Mouse (Mus musculus): ENCODE data around the gene Pdia6. TPM values are rescaled to one million over a fixed set of nuclear protein-coding genes. Genes with fewer than 3 reads are reported as not detected.

Gene Pdia6
- polyA plus RNA-seq, 2 experiments: 435 to 584 TPM

DNA sequence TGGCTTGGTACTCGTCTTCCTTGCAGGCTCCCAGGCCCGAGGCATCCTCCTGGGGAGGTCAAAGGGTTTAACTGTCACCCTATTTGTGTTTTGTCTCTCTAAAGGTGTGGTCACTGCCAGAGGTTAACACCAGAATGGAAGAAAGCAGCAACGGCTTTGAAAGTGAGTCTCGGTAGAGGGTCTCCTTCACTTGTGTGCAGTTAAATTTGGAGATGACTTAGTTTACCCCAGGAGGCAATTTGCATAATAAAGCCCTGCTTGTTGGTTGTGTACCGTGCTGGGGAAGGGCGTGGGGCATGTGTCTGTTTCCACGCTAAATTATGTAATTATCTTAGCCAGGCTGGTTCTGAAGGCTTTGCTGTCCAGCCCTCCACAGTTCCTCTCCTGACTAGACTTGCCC, 7.5 kb downstream of the Pdia6 start:
- Histone ChIP-seq H3K9me3 (ENCODE audit: control insufficient read depth, low read length) (no peaks in the 10 kb centered on the region), H3K4me3 (replicated peaks; ENCODE audit: low read length) (no peak overlapping the region), H3K9ac (ENCODE audit: low read depth, low read length, severe bottlenecking) (no peak overlapping the region), H3K36me3 (ENCODE audit: control insufficient read depth, insufficient read depth, low read length) (peaks cover 96% of the 10 kb centered on the region), H3K27ac (replicated peaks; ENCODE audit: low read depth, low read length) (no peak overlapping the region), H3K4me1 (ENCODE audit: control insufficient read depth, insufficient read depth, low read length) (peaks cover 14% of the 10 kb centered on the region), H3K27me3 (ENCODE audit: control insufficient read depth, insufficient read depth, low read length) (no peaks in the 10 kb centered on the region), H3K4me2 (replicated peaks; ENCODE audit: low read depth, low read length, severe bottlenecking) (no peak overlapping the region)
- ATAC-seq (ENCODE audit: low FRiP score, low read depth) (no peak), DNase-seq (ENCODE audit: low spot score) (no peak)
- WGBS: 78% methylated on average over 7 of the region's 7 CpGs
- TF ChIP-seq POLR2A (IDR thresholded peaks at IDR 0.05; ENCODE audit: borderline replicate concordance, extremely low read depth, insufficient read depth, insufficient read length): no peak

DNA sequence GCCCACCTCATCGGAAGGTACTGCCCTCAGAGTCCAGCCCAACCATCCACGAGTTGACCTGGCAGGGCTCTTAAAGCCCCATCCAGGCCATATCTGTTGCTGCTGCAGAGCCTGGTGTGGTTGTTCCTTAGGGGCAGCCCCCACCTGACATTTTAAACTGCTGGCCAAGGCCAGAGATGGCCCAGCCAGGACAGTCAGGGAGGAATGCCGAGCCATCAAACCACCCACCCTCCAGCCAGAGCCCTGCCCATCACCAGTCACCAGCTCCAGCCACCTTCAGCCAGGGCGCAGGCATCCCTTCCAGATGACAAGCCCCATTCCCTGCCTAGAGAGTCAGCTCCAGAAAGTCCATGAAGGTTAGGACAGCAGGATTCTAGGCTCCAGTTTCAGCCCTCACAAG, 22.2 kb downstream of the Pdia6 start:
- 72% methylated on average over 3 of the region's 4 CpGs for WGBS
- 0 out of 2 replicates have a peak, but pooled peaks cover 2% of the 10 kb centered on the region for H3K4me1 ChIP-seq (ENCODE audit: control insufficient read depth, insufficient read depth, low read length)
- TF ChIP-seq POLR2A (IDR thresholded peaks at IDR 0.05; ENCODE audit: borderline replicate concordance, extremely low read depth, insufficient read depth, insufficient read length): no peak
- ATAC-seq (ENCODE audit: low FRiP score, low read depth): no peak
- H3K9me3 ChIP-seq (ENCODE audit: control insufficient read depth, low read length): no peaks in the 10 kb centered on the region
- H3K27ac ChIP-seq (replicated peaks; ENCODE audit: low read depth, low read length): no peak overlapping the region
- DNase-seq (ENCODE audit: low spot score): no peak
- H3K4me3 ChIP-seq (replicated peaks; ENCODE audit: low read length): no peak overlapping the region
- no peaks in the 10 kb centered on the region for H3K27me3 ChIP-seq (ENCODE audit: control insufficient read depth, insufficient read depth, low read length)
- H3K36me3 ChIP-seq (ENCODE audit: control insufficient read depth, insufficient read depth, low read length): peaks cover 27% of the 10 kb centered on the region
- H3K9ac ChIP-seq (ENCODE audit: low read depth, low read length, severe bottlenecking): no peak overlapping the region
- no peak overlapping the region for H3K4me2 ChIP-seq (replicated peaks; ENCODE audit: low read depth, low read length, severe bottlenecking)

DNA sequence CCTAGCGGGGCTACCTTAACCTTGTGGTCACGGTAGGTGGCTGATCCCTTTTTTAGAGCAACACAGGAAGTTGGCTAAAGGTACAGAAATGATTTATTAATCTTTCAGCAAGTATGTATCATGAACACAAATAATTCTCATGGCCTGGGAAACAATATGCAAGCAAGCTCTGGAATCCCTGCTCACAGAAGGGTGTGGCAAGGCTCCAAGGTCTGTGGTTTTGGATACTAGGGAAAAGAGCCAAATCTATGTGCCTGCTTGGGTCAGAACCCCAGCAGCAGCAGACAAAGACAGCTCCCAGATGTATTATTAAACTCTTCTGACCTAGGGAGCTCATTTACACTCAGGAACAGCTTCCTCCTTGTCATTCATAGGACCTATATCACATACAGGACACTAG, 22.7 kb downstream of the Pdia6 start:
- 52% methylated on average over 2 of the region's 2 CpGs for WGBS
- H3K27me3 ChIP-seq (ENCODE audit: control insufficient read depth, insufficient read depth, low read length): no peaks in the 10 kb centered on the region
- peaks cover 21% of the 10 kb centered on the region for H3K36me3 ChIP-seq (ENCODE audit: control insufficient read depth, insufficient read depth, low read length)
- DNase-seq (ENCODE audit: low spot score) (peak; percentile 14), ATAC-seq (ENCODE audit: low FRiP score, low read depth) (no peak)
- TF ChIP-seq POLR2A (IDR thresholded peaks at IDR 0.05; ENCODE audit: borderline replicate concordance, extremely low read depth, insufficient read depth, insufficient read length): no peak
- no peaks in the 10 kb centered on the region for H3K9me3 ChIP-seq (ENCODE audit: control insufficient read depth, low read length)
- 0 out of 2 replicates have a peak, but pooled peaks cover 2% of the 10 kb centered on the region for H3K4me1 ChIP-seq (ENCODE audit: control insufficient read depth, insufficient read depth, low read length)
- H3K9ac ChIP-seq (ENCODE audit: low read depth, low read length, severe bottlenecking): no peak overlapping the region
- H3K27ac ChIP-seq (replicated peaks; ENCODE audit: low read depth, low read length): no peak overlapping the region
- no peak overlapping the region for H3K4me2 ChIP-seq (replicated peaks; ENCODE audit: low read depth, low read length, severe bottlenecking)
- H3K4me3 ChIP-seq (replicated peaks; ENCODE audit: low read length): no peak overlapping the region

DNA sequence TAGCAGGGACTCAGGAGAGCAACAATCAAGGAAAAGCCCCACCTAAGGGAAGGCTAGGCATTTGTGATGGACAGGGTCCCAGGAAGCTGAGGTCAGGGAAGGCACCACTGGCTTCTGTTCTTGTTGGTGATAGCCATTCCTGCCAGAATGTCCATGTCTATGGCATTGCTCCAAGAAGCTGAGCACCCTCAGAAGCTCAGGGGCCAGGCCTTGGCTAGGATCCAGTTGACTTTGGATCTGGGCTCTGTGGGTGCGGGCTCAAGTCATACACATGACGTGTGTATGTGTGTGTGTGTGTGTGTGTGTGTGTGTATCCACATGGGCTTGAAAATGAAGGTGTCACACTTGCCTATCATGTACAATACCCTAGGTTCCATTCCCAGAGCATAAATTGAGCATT, 23.6 kb downstream of the Pdia6 start:
- Histone ChIP-seq H3K9ac (ENCODE audit: low read depth, low read length, severe bottlenecking) (no peak overlapping the region), H3K4me3 (replicated peaks; ENCODE audit: low read length) (no peak overlapping the region), H3K9me3 (ENCODE audit: control insufficient read depth, low read length) (no peaks in the 10 kb centered on the region), H3K4me2 (replicated peaks; ENCODE audit: low read depth, low read length, severe bottlenecking) (no peak overlapping the region), H3K36me3 (ENCODE audit: control insufficient read depth, insufficient read depth, low read length) (peaks cover 13% of the 10 kb centered on the region), H3K27me3 (ENCODE audit: control insufficient read depth, insufficient read depth, low read length) (no peaks in the 10 kb centered on the region), H3K4me1 (ENCODE audit: control insufficient read depth, insufficient read depth, low read length) (0 out of 2 replicates have a peak, but pooled peaks cover 2% of the 10 kb centered on the region), H3K27ac (replicated peaks; ENCODE audit: low read depth, low read length) (no peak overlapping the region)
- ATAC-seq (ENCODE audit: low FRiP score, low read depth) (no peak), DNase-seq (ENCODE audit: low spot score) (no peak)
- WGBS: 86% methylated on average over 2 of the region's 2 CpGs
- no peak for TF ChIP-seq POLR2A (IDR thresholded peaks at IDR 0.05; ENCODE audit: borderline replicate concordance, extremely low read depth, insufficient read depth, insufficient read length)

DNA sequence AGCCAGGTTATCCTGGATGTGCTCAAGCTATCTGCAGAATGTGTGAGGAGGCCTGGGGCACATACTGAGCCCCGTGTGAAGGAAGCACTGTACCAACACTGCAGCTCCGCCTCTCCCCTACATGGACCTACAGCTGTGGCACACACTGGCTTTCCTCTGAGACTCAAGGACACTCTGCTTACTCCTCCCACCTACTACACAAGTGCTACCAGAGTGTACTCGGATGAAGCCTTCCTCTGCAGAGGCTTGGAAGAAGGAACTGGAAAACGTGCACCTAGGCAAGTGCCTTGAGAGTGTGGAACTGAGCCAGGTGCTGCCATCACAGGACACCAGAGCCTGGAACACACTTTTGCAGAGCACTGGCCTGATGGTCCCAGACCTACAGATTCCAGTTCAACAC, 24.2 kb downstream of the Pdia6 start:
- DNase-seq (ENCODE audit: low spot score) (no peak), ATAC-seq (ENCODE audit: low FRiP score, low read depth) (no peak)
- no peaks in the 10 kb centered on the region for H3K27me3 ChIP-seq (ENCODE audit: control insufficient read depth, insufficient read depth, low read length)
- 59% methylated on average over 4 of the region's 4 CpGs for WGBS
- no peak for TF ChIP-seq POLR2A (IDR thresholded peaks at IDR 0.05; ENCODE audit: borderline replicate concordance, extremely low read depth, insufficient read depth, insufficient read length)
- H3K4me1 ChIP-seq (ENCODE audit: control insufficient read depth, insufficient read depth, low read length): 0 out of 2 replicates have a peak, but pooled peaks cover 2% of the 10 kb centered on the region
- H3K9me3 ChIP-seq (ENCODE audit: control insufficient read depth, low read length): no peaks in the 10 kb centered on the region
- no peak overlapping the region for H3K9ac ChIP-seq (ENCODE audit: low read depth, low read length, severe bottlenecking)
- no peak overlapping the region for H3K4me2 ChIP-seq (replicated peaks; ENCODE audit: low read depth, low read length, severe bottlenecking)
- peaks cover 6% of the 10 kb centered on the region for H3K36me3 ChIP-seq (ENCODE audit: control insufficient read depth, insufficient read depth, low read length)
- no peak overlapping the region for H3K4me3 ChIP-seq (replicated peaks; ENCODE audit: low read length)
- H3K27ac ChIP-seq (replicated peaks; ENCODE audit: low read depth, low read length): no peak overlapping the region

DNA sequence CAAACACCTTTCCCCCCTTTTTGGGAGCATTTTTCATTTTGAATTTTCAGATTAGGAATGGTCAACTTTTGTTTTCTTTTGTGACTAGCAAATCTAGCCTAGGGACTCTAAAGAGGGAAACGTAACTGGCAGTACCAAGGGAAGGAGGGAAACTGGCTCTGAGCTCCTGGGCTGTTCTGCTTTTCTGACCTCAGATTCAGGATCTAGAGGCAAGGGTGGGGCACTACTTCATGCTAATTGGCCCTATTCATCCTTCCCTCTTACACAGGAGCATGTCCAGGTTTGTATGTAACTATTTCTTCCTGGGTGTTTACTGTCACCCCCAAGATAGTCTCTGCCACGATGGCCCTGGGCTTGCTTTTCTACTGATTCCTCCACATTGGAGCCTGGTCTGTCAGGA, 30.6 kb downstream of the Pdia6 start:
- no peaks in the 10 kb centered on the region for H3K27me3 ChIP-seq (ENCODE audit: control insufficient read depth, insufficient read depth, low read length)
- H3K27ac ChIP-seq (replicated peaks; ENCODE audit: low read depth, low read length): no peak overlapping the region
- ATAC-seq (ENCODE audit: low FRiP score, low read depth): no peak
- no peaks in the 10 kb centered on the region for H3K36me3 ChIP-seq (ENCODE audit: control insufficient read depth, insufficient read depth, low read length)
- no peak for DNase-seq (ENCODE audit: low spot score)
- TF ChIP-seq POLR2A (IDR thresholded peaks at IDR 0.05; ENCODE audit: borderline replicate concordance, extremely low read depth, insufficient read depth, insufficient read length): no peak
- WGBS: 67% methylated on average over 2 of the region's 2 CpGs
- no peak overlapping the region for H3K4me3 ChIP-seq (replicated peaks; ENCODE audit: low read length)
- no peaks in the 10 kb centered on the region for H3K9me3 ChIP-seq (ENCODE audit: control insufficient read depth, low read length)
- H3K4me1 ChIP-seq (ENCODE audit: control insufficient read depth, insufficient read depth, low read length): no peaks in the 10 kb centered on the region
- no peak overlapping the region for H3K4me2 ChIP-seq (replicated peaks; ENCODE audit: low read depth, low read length, severe bottlenecking)
- no peak overlapping the region for H3K9ac ChIP-seq (ENCODE audit: low read depth, low read length, severe bottlenecking)
